Mouse (Mus musculus): ENCODE measurements around the gene Borcs5.

Gene Borcs5

DNA sequence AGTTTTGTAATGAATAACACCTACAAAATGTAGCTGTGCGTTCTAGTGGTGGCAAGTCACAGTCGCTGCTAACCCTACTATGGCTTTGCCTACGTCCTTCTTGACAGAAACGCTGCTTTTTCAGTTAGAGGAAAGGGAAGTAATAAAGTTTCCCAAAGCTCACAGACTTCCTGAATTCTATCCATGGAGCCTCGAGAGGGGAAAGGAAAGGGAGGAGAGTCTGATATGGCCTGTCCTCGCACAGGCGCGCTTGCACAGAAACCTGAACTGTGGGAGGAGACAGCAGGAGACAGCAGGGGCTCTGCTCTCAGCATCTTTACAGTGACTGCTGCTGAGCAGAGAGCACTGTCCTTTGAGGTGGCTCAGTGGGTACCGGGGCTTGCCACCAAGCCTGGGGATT lies 8.9 kb upstream of the Borcs5 start:
- no peak for DNase-seq (ENCODE audit: low spot score in 2 of 2)

DNA sequence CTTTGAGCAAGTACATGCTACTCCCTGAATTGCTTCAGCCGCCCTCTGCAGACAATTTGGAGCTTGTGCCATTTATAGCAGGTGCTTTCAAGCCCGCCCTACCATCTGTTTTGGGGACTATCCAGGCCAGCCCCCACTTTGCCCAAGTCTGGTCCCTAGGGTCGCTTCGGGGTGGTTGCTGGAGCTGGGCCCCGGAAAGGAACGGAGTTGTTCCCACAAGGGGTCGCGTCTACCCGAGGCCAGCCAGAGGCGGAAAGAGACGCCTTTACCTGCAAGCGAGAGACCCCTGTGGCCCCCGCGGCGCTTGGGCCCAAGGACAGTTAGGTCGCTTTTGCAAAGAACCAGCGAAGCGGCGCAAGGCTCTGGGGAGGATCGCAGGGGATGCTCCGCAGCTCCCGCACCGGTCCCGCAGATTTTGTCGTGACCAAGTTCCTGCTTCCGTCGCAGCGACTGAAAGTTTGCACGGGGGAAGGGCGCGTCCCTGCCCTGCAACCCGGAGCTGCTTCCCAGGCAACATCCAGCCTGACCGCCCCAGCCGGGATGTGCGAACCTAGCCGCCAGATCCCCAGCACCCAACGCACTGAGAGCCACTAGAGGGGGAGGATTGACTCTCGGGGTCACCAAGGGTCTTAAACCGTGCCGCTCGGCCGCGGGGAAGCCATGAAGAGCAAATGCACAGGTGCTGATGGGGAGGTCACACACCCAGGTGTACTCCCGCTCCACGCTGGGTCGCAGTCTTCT lies 7.2 kb upstream of the Borcs5 start, which contains the start of gene Mansc1:
TSS of gene Mansc1 (minus strand) at position 542 of the 741 bp plus-strand sequence.
- peak; percentile 30 to 66 for DNase-seq (ENCODE audit: low spot score in 2 of 2)

DNA sequence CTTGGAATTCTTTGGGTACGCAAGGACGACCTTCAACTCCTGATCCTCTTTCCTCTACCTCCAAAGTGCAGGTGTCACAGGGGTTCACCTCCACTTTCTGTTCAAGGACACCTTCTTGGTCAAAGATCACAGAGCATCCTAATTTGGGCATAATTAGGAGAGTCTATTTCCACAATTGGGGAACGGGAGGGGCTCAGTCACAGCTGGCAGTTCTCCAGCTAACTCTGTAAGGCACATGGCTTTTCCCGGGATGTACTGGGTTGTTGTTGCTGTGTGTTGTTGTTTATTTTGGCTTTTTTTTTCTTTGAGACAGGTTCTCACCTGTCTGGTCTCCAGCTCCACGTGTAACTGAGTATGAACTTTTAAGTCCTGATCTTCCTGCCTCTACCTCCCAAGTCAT lies 6.6 kb upstream of the Borcs5 start:
- no peak for DNase-seq (ENCODE audit: low spot score in 2 of 2)

DNA sequence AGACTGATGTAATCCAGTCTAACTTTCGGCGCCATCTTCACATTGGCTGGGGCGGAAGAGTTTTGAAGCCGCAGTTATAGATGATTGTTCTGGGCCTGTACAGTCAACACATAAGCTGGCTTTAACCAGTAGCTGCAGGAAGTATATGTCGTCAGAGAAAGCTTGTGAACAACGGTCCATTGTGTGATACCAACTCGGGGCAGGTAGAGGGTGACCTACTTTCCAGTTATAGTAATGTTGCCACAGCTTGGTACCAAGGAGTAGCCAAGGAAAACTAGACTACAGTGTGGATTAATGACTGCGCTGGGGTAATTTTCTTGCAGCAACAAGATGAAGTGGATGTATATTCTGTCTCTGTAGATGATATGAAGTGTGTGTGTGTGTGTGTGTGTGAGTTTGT lies 5.8 kb upstream of the Borcs5 start:
- DNase-seq (ENCODE audit: low spot score in 2 of 2) = no peak

DNA sequence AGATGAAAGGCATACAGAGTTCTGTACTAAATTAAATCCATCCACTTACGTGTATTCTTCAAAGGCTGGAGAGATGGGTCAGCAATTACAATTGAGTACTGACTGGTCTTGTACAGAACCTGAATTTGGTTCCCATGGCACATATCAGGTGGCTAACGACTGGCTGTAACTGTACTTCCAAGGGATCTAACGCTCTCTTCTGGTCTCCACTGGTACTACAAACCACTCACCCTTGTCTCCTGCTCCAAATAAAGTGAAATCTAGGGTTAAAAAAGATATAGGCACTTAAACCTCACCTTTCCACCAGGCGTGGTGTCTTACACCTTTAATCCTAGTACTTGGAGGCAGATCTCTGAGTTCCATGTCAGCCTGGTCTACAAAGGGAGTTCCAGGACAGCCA lies 2.8 kb upstream of the Borcs5 start:
- no peak for DNase-seq (ENCODE audit: low spot score in 2 of 2)

DNA sequence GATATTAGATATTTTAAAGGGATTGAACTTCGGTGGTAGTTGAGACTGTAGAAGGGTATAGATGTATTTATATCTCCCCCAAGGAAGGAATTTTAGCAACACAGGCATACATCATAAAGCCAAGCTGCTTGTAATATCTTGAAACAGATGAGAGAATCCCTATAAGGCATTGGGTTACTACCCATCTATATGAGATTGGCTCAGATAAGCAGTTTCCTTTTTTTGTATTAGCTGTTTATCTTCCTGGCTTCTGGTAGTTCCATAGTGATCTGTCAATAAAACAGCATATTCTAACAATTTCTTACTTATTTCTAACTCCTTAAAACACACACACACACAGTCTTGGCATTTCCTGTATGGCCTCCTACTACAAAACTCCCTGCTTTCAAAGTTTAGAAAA lies 590 bp downstream of the Borcs5 start:
- no peak for DNase-seq (ENCODE audit: low spot score in 2 of 2)

DNA sequence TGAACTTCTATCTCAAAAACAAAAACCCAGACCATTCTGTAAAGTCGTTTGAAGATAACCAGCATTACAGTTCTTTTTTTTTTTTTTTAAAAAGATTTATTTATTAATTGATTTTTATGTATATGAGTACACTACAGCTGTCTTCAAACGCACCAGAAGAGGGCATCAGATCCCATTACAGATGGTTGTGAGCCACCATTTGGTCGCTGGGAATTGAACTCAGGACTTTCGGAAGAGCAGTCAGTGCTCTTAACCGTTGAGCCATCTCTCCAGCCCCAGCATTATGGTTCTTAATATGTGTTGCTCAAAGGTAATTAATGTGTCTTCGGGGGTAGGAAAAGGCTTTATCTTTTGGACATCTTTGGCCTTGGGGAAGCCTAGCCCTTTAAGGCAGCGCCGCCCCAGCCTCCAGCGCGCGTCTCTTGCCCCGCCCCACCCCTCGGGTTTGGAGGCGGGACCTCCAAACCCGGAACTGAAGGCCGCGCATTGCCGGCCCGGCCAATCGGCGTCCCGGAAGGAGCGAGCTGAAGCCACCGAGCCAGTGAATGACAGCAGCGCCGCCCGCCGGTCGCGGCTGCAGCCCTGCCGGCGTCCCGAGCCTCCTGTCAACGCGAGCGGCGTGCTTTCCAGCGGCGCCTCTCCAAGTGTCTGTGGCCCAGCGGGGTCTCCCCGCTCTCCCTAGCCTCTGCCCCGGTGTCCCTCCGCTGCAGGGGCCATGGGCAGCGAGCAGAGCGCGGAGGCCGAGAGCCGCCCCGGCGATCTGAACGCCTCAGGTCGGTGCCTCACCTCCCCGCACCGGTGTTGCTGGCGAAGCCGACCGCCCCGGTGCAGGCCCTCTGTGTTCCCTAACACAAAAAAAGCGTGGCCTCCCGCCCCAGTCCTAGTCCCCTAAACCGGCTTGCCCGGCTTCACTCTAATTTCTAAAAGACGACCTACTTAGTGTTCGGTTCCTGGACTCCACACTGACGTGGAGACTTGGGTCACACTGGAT lies 1.5 kb downstream of the Borcs5 start:
- peak; percentile 88 to 89 for DNase-seq (ENCODE audit: low spot score in 2 of 2)

DNA sequence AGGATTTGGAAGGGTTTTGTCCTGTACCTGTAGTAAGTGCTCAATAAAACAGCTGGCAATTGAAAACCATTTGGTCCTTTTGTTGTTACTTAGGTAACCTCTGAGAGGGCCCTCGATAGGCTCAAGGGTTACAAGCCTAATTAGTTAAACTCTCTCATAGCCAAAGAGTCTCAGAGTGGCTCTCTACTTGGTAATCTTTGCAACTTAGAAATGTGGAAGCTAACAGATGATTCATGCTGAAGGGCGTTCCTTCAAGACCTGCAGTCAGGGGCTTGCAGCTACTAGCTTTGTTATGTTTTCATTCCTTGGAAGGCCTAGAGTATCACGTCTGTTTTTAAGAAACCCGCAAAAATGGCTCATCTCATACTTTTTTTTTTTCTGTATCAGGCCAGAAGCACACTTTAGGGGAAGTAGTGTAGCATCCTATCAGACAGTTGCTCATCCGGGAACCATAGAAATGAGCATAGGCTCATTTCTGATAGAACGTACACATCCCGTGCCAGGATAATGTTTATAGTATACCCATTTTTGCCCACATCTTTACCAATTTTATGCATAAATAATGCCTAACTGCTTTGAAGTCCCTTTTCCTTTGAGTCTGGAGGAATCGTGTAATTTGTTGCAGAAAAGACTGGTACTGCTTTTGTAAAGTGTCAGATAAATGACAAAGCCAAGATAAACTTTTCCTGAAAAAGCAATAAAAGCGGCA lies 2.6 kb downstream of the Borcs5 start:
- DNase-seq (ENCODE audit: low spot score in 2 of 2) = no peak

DNA sequence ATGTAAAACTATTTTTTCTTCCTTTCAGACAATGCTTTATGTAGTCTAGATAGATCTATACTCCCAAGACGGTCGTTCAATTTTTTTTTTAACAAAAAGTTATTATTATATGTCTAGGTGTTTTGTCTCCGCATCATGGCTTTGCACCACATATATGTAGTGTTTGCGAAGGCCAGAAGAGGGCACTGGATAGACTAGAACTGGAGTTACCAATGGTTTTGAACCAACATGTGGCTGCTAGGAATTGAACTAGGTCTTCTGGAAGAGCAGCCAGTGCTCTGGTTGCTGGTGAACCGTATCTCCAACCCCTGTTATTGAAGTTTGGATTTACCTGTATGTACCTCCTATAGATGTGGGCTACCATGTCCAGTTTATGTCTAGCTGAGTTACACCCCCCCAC lies 4.0 kb downstream of the Borcs5 start:
- DNase-seq (ENCODE audit: low spot score in 2 of 2) = no peak

DNA sequence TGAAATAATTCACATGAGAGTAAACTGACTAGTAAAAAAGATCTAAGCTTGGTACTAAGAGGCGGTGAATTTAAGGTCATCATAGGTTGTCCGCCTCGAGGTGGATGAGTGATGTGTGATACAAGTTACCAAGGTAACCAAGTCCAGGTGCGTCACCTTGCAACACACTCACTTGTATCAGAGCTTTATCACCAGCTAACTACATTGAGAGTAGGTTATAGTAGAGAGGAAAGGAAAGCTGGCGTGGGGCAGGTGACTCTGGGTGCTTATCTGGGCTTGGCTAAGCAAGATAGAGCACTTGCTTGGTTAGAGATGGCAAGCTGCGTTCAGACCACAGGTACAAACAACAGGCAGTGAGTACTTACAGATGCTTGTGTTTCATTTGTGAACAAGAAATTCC lies 7.5 kb downstream of the Borcs5 start:
- no peak for DNase-seq (ENCODE audit: low spot score in 2 of 2)

DNA sequence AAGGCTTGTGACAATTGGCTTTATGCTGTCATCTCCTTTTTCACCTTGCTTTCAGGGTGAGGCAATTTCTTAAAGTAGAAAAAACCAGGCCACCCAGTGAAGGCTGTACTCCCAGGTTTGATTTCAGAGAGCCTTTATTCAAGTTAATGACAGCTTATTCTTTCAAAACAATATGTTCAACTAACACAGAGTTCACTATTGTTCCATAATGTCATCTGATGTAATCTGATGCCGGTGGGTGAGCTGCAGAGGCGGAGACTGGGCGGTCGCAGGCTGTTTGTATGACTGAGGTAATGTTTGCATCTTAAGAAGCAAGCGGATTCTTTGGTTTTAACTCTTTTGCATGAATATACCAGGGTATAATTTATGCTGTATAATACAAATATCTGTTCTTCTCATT lies 8.3 kb downstream of the Borcs5 start:
- no peak for DNase-seq (ENCODE audit: low spot score in 2 of 2)

DNA sequence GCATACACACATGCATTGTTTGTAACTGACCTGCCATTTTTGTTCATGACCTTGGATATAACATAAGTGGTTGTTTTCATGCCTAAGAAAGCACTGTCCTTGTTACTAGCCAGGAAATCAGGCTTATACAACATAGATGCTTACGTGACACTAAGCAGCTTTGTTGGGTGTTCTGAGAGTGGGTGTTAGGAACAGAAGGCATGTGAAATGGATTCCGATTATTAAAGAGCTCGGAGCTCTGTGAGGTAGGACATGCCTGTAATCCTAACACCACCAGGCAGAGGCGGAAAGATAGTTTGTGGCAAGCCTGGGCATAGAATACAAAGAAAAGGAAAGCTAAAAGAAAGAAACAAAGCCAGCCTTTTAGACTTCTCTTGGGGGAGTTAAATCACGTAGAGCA lies 9.0 kb downstream of the Borcs5 start:
- DNase-seq (ENCODE audit: low spot score in 2 of 2) = no peak

DNA sequence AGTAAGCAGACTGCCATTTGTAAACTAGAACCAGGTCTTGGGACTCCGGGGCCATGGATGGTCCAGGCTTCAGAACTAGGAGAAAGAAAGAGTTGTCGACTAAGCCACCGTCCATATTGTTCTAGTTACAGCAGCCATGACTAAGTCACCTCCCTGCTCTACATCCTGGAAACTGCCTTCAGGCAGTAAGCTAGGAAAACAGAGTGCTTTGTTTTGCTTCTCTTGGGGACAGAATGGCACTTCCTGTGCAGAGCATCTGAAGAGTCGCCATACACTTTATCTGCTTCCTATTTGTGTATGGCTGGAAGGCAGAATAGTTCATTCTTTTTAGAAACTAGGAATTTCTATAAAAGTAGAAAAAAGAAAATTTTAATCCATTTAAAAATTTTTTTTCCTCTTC lies 17.2 kb downstream of the Borcs5 start:
- no peak for DNase-seq (ENCODE audit: low spot score in 2 of 2)

DNA sequence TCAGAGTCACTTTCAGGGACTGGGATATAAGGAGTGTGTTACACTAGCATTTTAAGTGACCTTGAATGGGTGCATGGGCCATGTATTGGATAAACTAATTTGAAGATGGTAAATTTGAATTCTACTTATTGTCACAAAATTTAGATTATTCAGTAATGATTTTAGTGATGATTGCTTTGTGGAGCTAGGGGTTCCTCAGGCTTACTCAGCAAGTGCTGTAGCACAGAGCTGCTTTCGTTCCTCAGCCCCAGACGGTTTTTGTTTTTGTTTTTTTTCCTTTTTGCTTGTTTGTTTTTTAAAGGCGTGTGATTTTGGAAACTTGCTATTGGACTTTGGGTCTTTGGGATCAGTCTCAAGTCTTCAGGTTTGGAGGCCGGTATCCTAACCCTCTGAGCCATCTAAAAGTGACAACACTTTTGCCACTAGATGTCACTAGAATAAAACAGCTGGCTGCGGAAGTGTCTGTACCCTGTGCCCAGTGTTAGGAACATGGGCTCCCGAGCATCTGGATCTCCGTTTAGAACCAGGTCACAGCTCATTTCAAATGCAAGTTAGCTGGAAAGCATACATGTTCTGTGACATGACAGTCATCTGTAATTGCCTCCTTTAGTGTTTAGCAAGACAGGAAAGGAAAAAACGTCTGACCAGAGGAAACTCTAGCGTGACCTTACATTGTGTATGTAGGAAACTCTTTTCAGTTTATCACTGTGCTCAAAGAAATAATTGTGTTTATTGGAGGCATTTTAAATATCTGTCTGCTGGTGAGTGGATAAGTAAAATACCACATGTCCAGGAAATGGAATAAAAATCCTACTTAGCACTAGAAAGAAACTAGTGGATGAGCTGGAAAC lies 20.0 kb downstream of the Borcs5 start:
- no peak for DNase-seq (ENCODE audit: low spot score in 2 of 2)

DNA sequence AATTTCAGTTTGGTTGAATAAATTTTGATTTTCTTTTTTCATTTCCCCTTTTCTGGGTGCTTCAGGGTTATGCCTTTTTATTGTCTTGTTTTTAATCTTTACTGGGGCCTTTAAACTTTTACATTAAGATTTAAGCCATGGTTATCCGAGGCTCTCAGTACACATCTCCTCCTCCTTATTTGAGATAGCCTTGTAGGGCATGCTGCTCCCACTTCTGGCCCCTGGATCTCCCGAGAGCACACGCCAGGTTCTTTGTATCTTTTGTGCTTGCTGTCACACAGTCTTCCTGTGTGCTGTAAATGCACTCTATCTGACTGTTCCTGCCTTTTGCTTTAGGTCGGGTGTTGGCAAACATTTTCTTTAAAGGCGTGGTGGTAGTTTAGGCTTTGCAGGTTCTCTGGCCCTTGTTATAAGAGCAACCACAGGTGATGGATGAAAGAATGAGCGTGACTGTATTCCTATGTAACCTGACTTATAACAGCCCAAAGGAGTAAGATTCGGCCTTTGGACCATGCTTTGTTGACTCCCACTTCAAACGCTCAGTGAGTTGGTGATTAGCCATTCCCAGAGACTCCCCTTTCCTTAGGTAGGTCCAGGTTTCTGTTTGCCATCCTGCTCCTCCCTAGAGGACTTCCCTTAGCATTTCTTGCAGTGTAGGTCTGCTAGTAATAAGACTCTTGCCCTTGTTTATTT lies 21.6 kb downstream of the Borcs5 start:
- DNase-seq (ENCODE audit: low spot score in 2 of 2) = no peak

DNA sequence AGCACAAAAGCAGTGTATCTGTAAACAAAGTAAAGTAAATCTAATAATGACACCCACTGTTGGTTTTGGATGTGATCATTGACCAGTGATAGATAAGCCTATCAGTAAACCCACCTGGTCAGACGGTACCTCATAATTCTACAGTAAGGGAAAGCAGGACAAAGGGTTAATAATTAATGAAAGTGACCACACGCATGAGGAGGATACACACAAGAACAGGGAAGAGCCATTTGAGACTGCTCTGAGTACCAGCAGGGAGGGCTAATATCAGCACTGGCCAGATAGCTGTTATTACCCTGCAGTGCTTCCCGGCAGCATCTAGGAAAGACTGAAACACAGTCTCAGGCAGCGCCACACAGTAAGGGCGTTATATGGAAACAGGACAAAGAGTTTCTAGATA lies 25.3 kb downstream of the Borcs5 start:
- DNase-seq (ENCODE audit: low spot score in 2 of 2) = no peak

DNA sequence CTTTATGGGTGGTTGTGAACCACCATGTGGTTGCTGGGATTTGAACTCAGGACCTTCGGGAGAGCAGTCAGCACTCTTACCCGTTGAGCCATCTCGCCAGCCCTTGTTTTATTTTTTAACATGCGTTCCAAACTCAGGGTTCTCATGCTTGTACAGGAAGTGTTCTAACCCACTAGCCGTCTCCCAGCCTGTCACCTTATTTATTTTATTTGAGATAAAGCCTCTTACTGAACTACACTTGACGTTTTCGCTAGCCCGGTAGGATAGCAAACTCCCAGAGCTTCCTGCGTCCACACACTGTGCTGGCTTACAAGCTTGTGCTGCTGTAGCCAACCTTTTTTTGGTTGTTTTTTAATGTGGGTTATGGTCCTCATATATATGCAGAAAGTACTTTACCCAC lies 26.5 kb downstream of the Borcs5 start:
- DNase-seq (ENCODE audit: low spot score in 2 of 2) = no peak

DNA sequence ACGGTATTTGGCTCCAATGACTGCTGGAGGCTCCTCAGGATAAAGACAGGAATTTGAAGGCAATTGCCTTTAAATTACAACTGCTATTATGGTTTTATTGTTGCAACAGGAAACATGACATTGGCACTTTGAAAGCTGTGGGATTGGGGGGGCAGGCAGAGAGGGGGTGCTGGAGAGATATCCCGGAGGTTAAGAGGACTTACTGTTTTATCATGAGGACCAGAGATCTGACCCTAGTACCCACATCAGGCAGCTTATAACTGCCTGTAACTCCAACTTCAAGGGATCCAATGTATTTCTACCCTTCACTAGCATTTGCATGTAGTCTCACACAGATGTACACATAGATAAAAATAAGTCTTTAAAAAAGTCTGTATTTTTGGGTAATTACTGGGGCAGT lies 29.2 kb downstream of the Borcs5 start:
- DNase-seq (ENCODE audit: low spot score in 2 of 2) = no peak

DNA sequence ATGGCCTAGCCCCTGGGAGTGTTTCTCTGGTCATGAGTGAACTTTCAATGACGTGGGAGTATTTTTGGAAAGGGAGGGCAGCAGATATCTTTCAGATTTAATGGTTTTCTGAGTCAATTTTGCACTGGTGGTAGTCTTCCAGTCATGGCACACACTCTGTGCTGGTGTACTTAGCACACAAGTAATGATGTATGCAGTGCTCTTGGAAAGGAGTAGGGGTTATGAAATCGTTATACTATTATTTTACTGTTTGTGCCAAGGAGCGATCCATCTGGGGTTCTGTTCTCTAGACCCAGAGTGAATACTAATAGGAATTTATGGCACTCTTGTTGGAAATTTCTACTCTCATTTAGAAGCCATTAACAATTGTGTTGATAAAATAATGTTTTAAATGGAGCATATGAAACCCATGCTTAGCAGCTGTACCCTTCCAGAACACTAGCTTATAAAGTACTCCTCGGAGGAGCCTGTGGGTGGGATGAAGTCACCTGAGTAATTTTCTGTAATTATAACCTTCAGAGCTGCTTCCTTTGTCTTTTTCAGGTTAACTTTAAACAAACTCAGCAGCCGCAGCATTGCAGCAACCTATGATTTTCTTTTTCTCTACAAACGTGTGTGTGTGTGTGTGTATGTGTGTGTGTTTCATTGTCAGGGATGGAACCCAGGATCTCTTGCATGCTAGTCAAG lies 30.0 kb downstream of the Borcs5 start:
- no peak for DNase-seq (ENCODE audit: low spot score in 2 of 2)

DNA sequence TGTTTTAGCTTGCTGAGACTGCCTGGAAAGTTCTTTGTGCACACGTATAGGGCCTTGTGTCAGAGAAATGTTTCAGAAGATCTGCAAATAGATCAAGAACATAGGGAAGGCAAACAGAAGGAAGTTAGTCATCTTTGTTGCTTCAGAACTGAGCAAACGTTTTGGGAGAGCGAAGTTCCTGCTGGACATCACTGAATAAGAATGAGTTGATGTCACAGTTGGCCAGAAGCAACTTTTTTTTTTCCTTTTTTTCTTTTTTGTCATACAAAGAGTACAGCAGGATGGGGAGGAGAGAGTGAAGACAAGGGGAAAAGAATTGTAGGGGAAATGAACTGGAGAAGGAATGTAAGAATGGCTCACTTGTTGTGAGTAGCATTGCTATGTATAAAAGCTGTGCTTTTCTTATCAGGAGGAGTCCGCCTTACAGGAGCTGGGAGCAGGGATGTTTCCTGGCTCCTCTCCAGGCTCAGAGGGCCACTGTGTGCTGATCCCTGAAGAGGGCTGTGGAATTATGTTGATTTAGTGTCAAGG lies 31.6 kb downstream of the Borcs5 start:
- no peak for DNase-seq (ENCODE audit: low spot score in 2 of 2)
